Mouse (Mus musculus): ENCODE results near the gene Prkcz. TPM values are rescaled to one million over a fixed set of nuclear protein-coding genes. Genes with fewer than 3 reads are reported as not detected.

Prkcz gene
- polyA plus RNA-seq (2012; rRNA removed): 33.1 and 38.1 TPM in 2 replicates

- Histone ChIP-seq H3K4me1 (ENCODE audit: control insufficient read depth, insufficient read depth, low read length) (no peaks in the 10 kb centered on the region), H3K4me3 (replicated peaks; ENCODE audit: extremely low read depth, low read depth, low read length) (peak within 1 kb of the TSS; percentile 71)
- WGBS: under 1% methylated on average over 51 of the region's 51 CpGs
- TF ChIP-seq POLR2A (IDR thresholded peaks at IDR 0.05; ENCODE audit: borderline replicate concordance, extremely low read depth, low read depth, low read length) (peak; percentile 19; the same call in 1 of the 2 replicates), CTCF (IDR thresholded peaks at IDR 0.05; ENCODE audit: insufficient read depth, low read length) (no peak)
- DNase-seq: peak; percentile 86
These were observed at the start of gene Prkcz for GRCm38 (mm10) chr4:155361303-155361791. Gene Prkcz, minus strand, starts transcription at chr4:155361361.

DNA sequence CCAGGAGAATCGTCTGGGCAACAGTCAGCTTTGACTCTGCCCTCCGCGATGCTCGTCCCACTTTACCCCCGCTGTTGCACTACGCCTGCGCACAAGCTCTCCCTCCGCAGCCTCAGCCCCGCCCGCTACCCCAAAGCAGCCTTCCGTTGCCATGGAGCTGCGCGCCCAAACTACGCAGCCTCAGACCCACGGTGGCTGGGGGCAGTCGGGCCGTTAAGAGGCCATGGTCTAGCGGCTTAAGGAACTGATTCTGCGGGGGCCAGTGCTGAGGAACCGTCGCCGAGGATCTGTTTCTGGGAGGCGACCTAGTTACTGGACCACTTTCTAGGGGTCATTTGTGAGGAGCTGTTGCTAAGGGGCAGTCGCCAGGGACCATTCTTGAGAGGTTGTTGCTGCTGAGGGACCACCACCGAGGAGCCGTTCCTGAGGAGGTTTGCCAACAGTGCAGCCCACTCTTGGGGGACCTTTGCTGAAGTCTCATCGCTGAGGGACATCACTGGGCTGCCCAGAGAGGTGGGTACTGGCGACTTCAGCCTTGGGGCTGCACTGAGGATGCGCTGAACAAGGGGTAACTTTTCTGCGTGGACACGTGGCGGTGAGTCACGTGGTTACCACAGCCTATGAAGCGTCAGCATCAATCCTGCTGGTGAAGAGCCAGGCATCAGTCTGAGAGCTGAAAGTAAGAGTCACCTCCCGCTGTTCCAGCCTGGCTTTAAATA is 48.1 kb upstream of the Prkcz start, which contains the start of gene Cfap74:
Gene Cfap74, plus strand, starts transcription at position 133 of the 719 bp plus-strand sequence.
- DNase-seq: peak; percentile 36
- TF ChIP-seq POLR2A (IDR thresholded peaks at IDR 0.05; ENCODE audit: borderline replicate concordance, extremely low read depth, low read depth, low read length): no peak
- no peak for TF ChIP-seq CTCF (IDR thresholded peaks at IDR 0.05; ENCODE audit: insufficient read depth, low read length)
- WGBS: 1% methylated on average over 35 of the region's 35 CpGs
- Histone ChIP-seq H3K4me3 (replicated peaks; ENCODE audit: extremely low read depth, low read depth, low read length) (peak within 1 kb of the TSS; percentile 34), H3K4me1 (ENCODE audit: control insufficient read depth, insufficient read depth, low read length) (no peaks in the 10 kb centered on the region)

DNA sequence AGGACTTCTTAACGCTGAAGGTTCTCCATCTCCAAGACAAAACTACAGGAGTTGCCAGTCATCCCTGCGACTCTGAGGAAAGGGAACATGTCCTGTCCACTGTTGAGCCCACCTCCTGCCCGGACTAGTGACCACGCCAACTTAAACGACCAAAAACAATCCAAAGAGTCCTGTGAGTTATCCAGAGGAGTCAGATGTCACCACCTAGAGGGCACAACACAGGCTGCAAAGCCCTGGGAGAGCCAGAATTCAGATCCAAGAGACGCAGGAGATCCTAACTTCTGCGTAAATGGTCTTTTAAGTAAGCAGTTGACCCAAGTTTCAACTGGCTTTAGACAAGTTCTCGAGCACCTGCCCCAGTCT is 47.5 kb upstream of the Prkcz start:
- WGBS: 6% methylated on average over 8 of the region's 8 CpGs
- no peak overlapping the region for H3K4me3 ChIP-seq (replicated peaks; ENCODE audit: extremely low read depth, low read depth, low read length)
- no peak for DNase-seq

DNA sequence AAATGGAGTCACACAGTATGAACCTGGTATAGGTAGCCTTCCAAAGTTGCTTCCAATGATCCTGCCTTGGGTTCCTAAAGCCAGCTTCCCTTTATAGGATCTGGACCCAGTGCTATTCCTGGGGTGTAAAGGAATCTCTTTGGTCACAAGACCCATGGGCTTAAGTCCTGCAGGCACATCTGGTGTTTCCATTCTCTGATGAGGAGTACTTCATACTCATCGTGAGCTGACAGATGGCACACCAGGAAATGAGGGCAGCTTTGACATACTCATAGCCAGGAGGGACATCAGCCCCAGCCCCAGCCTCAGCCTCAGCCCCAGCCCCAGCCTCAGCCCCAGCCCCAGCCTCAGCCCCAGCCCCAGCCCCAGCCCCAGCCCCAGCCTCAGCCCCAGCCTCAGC is 41.3 kb upstream of the Prkcz start:
- TF ChIP-seq POLR2A (IDR thresholded peaks at IDR 0.05; ENCODE audit: borderline replicate concordance, extremely low read depth, low read depth, low read length): no peak
- no peak for TF ChIP-seq CTCF (IDR thresholded peaks at IDR 0.05; ENCODE audit: insufficient read depth, low read length)
- Histone ChIP-seq H3K4me1 (ENCODE audit: control insufficient read depth, insufficient read depth, low read length) (peaks cover 5% of the 10 kb centered on the region; the same call in 1 of the 2 replicates), H3K4me3 (replicated peaks; ENCODE audit: extremely low read depth, low read depth, low read length) (no peak overlapping the region)
- DNase-seq: no peak
- 64% methylated on average over 1 of the region's 1 CpGs for WGBS

More for the DNA sequence above, 47.5 kb upstream of the Prkcz start:
- TF ChIP-seq CTCF (IDR thresholded peaks at IDR 0.05; ENCODE audit: insufficient read depth, low read length): no peak
- no peak for TF ChIP-seq POLR2A (IDR thresholded peaks at IDR 0.05; ENCODE audit: borderline replicate concordance, extremely low read depth, low read depth, low read length)
- no peaks in the 10 kb centered on the region for H3K4me1 ChIP-seq (ENCODE audit: control insufficient read depth, insufficient read depth, low read length)

DNA sequence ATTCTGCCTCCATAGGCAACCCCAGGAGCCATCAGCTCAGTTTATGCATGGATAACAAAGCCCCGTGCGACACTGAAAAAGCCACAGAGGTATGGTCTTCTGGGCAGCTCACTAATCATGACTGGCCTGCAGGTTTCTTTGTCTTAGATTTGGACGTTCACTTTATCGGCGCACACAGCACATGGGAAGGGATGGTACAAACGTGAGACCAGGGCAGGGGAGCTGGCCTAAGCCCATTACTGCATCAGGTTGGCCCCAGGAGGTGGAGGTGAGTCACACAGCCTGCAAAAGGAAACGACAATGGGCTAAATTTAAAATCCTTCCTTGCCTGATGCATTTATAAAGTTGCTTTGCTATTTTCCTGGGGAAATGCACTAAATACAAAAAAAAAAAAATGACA is 40.0 kb upstream of the Prkcz start:
- H3K4me3 ChIP-seq (replicated peaks; ENCODE audit: extremely low read depth, low read depth, low read length): no peak overlapping the region
- no peak for DNase-seq
- peaks cover 5% of the 10 kb centered on the region; the same call in 1 of the 2 replicates for H3K4me1 ChIP-seq (ENCODE audit: control insufficient read depth, insufficient read depth, low read length)
- TF ChIP-seq POLR2A (IDR thresholded peaks at IDR 0.05; ENCODE audit: borderline replicate concordance, extremely low read depth, low read depth, low read length) (no peak), CTCF (IDR thresholded peaks at IDR 0.05; ENCODE audit: insufficient read depth, low read length) (no peak)
- WGBS: 72% methylated on average over 7 of the region's 7 CpGs

- H3K4me1 ChIP-seq (ENCODE audit: control insufficient read depth, insufficient read depth, low read length): peaks cover 5% of the 10 kb centered on the region; the same call in 1 of the 2 replicates
- 6% methylated on average over 9 of the region's 9 CpGs for WGBS
- peak; percentile 5 for DNase-seq
- H3K4me3 ChIP-seq (replicated peaks; ENCODE audit: extremely low read depth, low read depth, low read length): no peak overlapping the region
- TF ChIP-seq POLR2A (IDR thresholded peaks at IDR 0.05; ENCODE audit: borderline replicate concordance, extremely low read depth, low read depth, low read length) (no peak), CTCF (IDR thresholded peaks at IDR 0.05; ENCODE audit: insufficient read depth, low read length) (no peak)
These were observed 37.0 kb upstream of the Prkcz start for GRCm38 (mm10) chr4:155398222-155398540.

- peaks cover 5% of the 10 kb centered on the region; the same call in 1 of the 2 replicates for H3K4me1 ChIP-seq (ENCODE audit: control insufficient read depth, insufficient read depth, low read length)
- no peak within 1 kb of the TSS for H3K4me3 ChIP-seq (replicated peaks; ENCODE audit: extremely low read depth, low read depth, low read length)
- peak; percentile 61 for DNase-seq
- WGBS: under 1% methylated on average over 57 of the region's 57 CpGs
- TF ChIP-seq POLR2A (IDR thresholded peaks at IDR 0.05; ENCODE audit: borderline replicate concordance, extremely low read depth, low read depth, low read length) (no peak), CTCF (IDR thresholded peaks at IDR 0.05; ENCODE audit: insufficient read depth, low read length) (no peak)
These were observed 36.5 kb upstream of the Prkcz start, which contains the start of gene Gabrd for GRCm38 (mm10) chr4:155397511-155398221. Gene Gabrd, minus strand, starts transcription at chr4:155398112.

- 79% methylated on average over 4 of the region's 4 CpGs for WGBS
- no peak for DNase-seq
- H3K4me1 ChIP-seq (ENCODE audit: control insufficient read depth, insufficient read depth, low read length): peaks cover 5% of the 10 kb centered on the region; the same call in 1 of the 2 replicates
- H3K4me3 ChIP-seq (replicated peaks; ENCODE audit: extremely low read depth, low read depth, low read length): no peak overlapping the region
- TF ChIP-seq POLR2A (IDR thresholded peaks at IDR 0.05; ENCODE audit: borderline replicate concordance, extremely low read depth, low read depth, low read length): no peak
- TF ChIP-seq CTCF (IDR thresholded peaks at IDR 0.05; ENCODE audit: insufficient read depth, low read length): no peak
These were observed 35.6 kb upstream of the Prkcz start for GRCm38 (mm10) chr4:155396751-155397150.

GRCm38 (mm10) chr4:155395471-155395870 is 34.3 kb upstream of the Prkcz start:
- no peak overlapping the region for H3K4me3 ChIP-seq (replicated peaks; ENCODE audit: extremely low read depth, low read depth, low read length)
- WGBS: 79% methylated on average over 5 of the region's 5 CpGs
- TF ChIP-seq CTCF (IDR thresholded peaks at IDR 0.05; ENCODE audit: insufficient read depth, low read length) (no peak), POLR2A (IDR thresholded peaks at IDR 0.05; ENCODE audit: borderline replicate concordance, extremely low read depth, low read depth, low read length) (no peak)
- peaks cover 5% of the 10 kb centered on the region; the same call in 1 of the 2 replicates for H3K4me1 ChIP-seq (ENCODE audit: control insufficient read depth, insufficient read depth, low read length)
- no peak for DNase-seq
